Mouse (Mus musculus) neural tube, embryonic 13.5 days (tissue): Measurements from ENCODE around the gene Slc12a6. TPM values are rescaled to one million over a fixed set of nuclear protein-coding genes. Genes with fewer than 3 reads are reported as not detected.

Experiments used
- ATAC-seq: fragments of 200-750 bp; cut with Nextera tagmentation; 2 replicates; pipeline ENCODE4 v1.8.0; 2017; ENCODE audit warnings: low read depth, mild to moderate bottlenecking, moderate TSS enrichment, moderate library complexity
- H3K27ac ChIP-seq: fragments of 300-500 bp; sonication (generic); replicated peaks from 2 replicates; pipeline ENCODE4 v1.5.1; 2015; ENCODE audit warnings: moderate library complexity, mild to moderate bottlenecking, inconsistent platforms
- H3K27me3 ChIP-seq: fragments of 300-500 bp; sonication (generic); 2 replicates; pipeline ENCODE4 v1.6.1; 2015; ENCODE audit warnings: mild to moderate bottlenecking, inconsistent platforms
- H3K36me3 ChIP-seq: fragments of 300-500 bp; sonication (generic); 2 replicates; pipeline ENCODE4 v1.6.1; 2015; ENCODE audit warnings: mild to moderate bottlenecking, inconsistent platforms
- H3K4me1 ChIP-seq: fragments of 300-500 bp; sonication (generic); replicated peaks from 2 replicates; pipeline ENCODE4 v1.6.1; 2015; ENCODE audit warnings: inconsistent platforms
- H3K4me2 ChIP-seq: fragments of 300-500 bp; sonication (generic); 2 replicates; pipeline ENCODE4 v1.6.1; 2015; ENCODE audit warnings: inconsistent platforms, mild to moderate bottlenecking, moderate library complexity
- H3K4me3 ChIP-seq: fragments of 300-500 bp; sonication (generic); 2 replicates; pipeline ENCODE4 v1.5.1; 2015; ENCODE audit warnings: mild to moderate bottlenecking, inconsistent platforms
- H3K9ac ChIP-seq: fragments of 300-500 bp; sonication (generic); 2 replicates; pipeline ENCODE4 v1.6.1; 2015; ENCODE audit warnings: moderate library complexity, mild to moderate bottlenecking, inconsistent platforms
- H3K9me3 ChIP-seq: fragments of 300-500 bp; sonication (generic); 2 replicates; pipeline ENCODE4 v1.6.1; 2016; ENCODE audit warnings: inconsistent platforms
- WGBS: fragments of 180-500 bp; shearing (Covaris S2); methylation state at CpG from one replicate; pipeline ENCODE4 v1.1.7; 2015; 5-methylcytosine and 5-hydroxymethylcytosine counted together
- polyA plus RNA-seq: library from polyadenylated mRNA; unstranded; fragments of >200 nt; fragmentation: Nextera tagmentation; extraction: Ambion mirVana; gene quantifications from 2 replicates; pipeline ENCODE4 v1.2.1, GENCODE M21; 2015

Slc12a6 gene
- polyA plus RNA-seq, 1 experiment from 2014 or later: 15.0 TPM

- Histone ChIP-seq H3K4me1 (no peaks in the 10 kb centered on the region), H3K4me2 (no peak overlapping the region), H3K27me3 (no peaks in the 10 kb centered on the region), H3K9ac (no peak overlapping the region), H3K4me3 (no peak overlapping the region), H3K9me3 (no peaks in the 10 kb centered on the region), H3K36me3 (no peaks in the 10 kb centered on the region), H3K27ac (no peak overlapping the region)
- WGBS: 87% methylated on average over 2 of the region's 2 CpGs
- ATAC-seq: no peak
Observed at GRCm38 (mm10) chr2:112292823-112293222, 27.2 kb downstream of the Slc12a6 start.

- 76% methylated on average over 3 of the region's 3 CpGs for WGBS
- ATAC-seq: no peak
- no peak overlapping the region for H3K4me2 ChIP-seq
Observed at GRCm38 (mm10) chr2:112296211-112296610, 30.6 kb downstream of the Slc12a6 start.

GRCm38 (mm10) chr2:112298221-112298620 lies 32.6 kb downstream of the Slc12a6 start:
- Histone ChIP-seq H3K4me1 (no peaks in the 10 kb centered on the region), H3K4me3 (no peak overlapping the region), H3K9ac (no peak overlapping the region), H3K36me3 (no peaks in the 10 kb centered on the region), H3K27me3 (no peaks in the 10 kb centered on the region), H3K9me3 (no peaks in the 10 kb centered on the region), H3K27ac (no peak overlapping the region), H3K4me2 (no peak overlapping the region)
- no peak for ATAC-seq
- 93% methylated on average over 4 of the region's 4 CpGs for WGBS

More at GRCm38 (mm10) chr2:112296211-112296610, 30.6 kb downstream of the Slc12a6 start:
- no peaks in the 10 kb centered on the region for H3K27me3 ChIP-seq
- H3K9me3 ChIP-seq: no peaks in the 10 kb centered on the region
- no peak overlapping the region for H3K4me3 ChIP-seq
- H3K36me3 ChIP-seq: no peaks in the 10 kb centered on the region
- no peak overlapping the region for H3K9ac ChIP-seq
- H3K4me1 ChIP-seq: no peaks in the 10 kb centered on the region
- no peak overlapping the region for H3K27ac ChIP-seq

- 91% methylated on average over 3 of the region's 3 CpGs for WGBS
- no peak for ATAC-seq
- Histone ChIP-seq H3K4me3 (no peak overlapping the region), H3K27ac (no peak overlapping the region), H3K4me2 (no peak overlapping the region), H3K36me3 (no peaks in the 10 kb centered on the region), H3K9me3 (no peaks in the 10 kb centered on the region), H3K4me1 (no peaks in the 10 kb centered on the region), H3K27me3 (no peaks in the 10 kb centered on the region), H3K9ac (no peak overlapping the region)
Observed at GRCm38 (mm10) chr2:112308671-112309070, 43.0 kb downstream of the Slc12a6 start.

GRCm38 (mm10) chr2:112309161-112309600 lies 43.6 kb downstream of the Slc12a6 start:
- no peak for ATAC-seq
- Histone ChIP-seq H3K4me1 (no peaks in the 10 kb centered on the region), H3K27me3 (no peaks in the 10 kb centered on the region), H3K27ac (no peak overlapping the region), H3K9ac (no peak overlapping the region), H3K4me2 (no peak overlapping the region), H3K9me3 (no peaks in the 10 kb centered on the region), H3K4me3 (no peak overlapping the region), H3K36me3 (no peaks in the 10 kb centered on the region)
- WGBS: 78% methylated on average over 10 of the region's 10 CpGs

GRCm38 (mm10) chr2:112315638-112316037 lies 50.0 kb downstream of the Slc12a6 start:
- H3K36me3 ChIP-seq: no peaks in the 10 kb centered on the region
- H3K4me3 ChIP-seq: no peak overlapping the region
- H3K9ac ChIP-seq: no peak overlapping the region
- H3K4me1 ChIP-seq: no peaks in the 10 kb centered on the region
- ATAC-seq: no peak
- no peak overlapping the region for H3K27ac ChIP-seq
- WGBS: 73% methylated on average over 7 of the region's 7 CpGs
- no peak overlapping the region for H3K4me2 ChIP-seq
- no peaks in the 10 kb centered on the region for H3K9me3 ChIP-seq
- H3K27me3 ChIP-seq: no peaks in the 10 kb centered on the region

- Histone ChIP-seq H3K9me3 (no peaks in the 10 kb centered on the region), H3K4me2 (no peak overlapping the region), H3K4me3 (no peak overlapping the region), H3K27ac (no peak overlapping the region), H3K36me3 (no peaks in the 10 kb centered on the region), H3K9ac (no peak overlapping the region), H3K27me3 (no peaks in the 10 kb centered on the region), H3K4me1 (no peaks in the 10 kb centered on the region)
- 92% methylated on average over 2 of the region's 2 CpGs for WGBS
- no peak for ATAC-seq
Observed at GRCm38 (mm10) chr2:112318227-112318626, 52.6 kb downstream of the Slc12a6 start.

- no peaks in the 10 kb centered on the region for H3K27me3 ChIP-seq
- H3K27ac ChIP-seq: no peak overlapping the region
- no peaks in the 10 kb centered on the region for H3K36me3 ChIP-seq
- no peaks in the 10 kb centered on the region for H3K9me3 ChIP-seq
- H3K9ac ChIP-seq: no peak overlapping the region
- no peak overlapping the region for H3K4me3 ChIP-seq
- 85% methylated on average over 7 of the region's 7 CpGs for WGBS
- H3K4me1 ChIP-seq: no peaks in the 10 kb centered on the region
- no peak overlapping the region for H3K4me2 ChIP-seq
- no peak for ATAC-seq
Observed at GRCm38 (mm10) chr2:112318905-112319304, 53.3 kb downstream of the Slc12a6 start.

GRCm38 (mm10) chr2:112328069-112328777 lies 62.6 kb downstream of the Slc12a6 start:
- no peak for ATAC-seq
- no peak overlapping the region for H3K9ac ChIP-seq
- no peak overlapping the region for H3K4me3 ChIP-seq
- no peaks in the 10 kb centered on the region for H3K9me3 ChIP-seq
- 82% methylated on average over 11 of the region's 11 CpGs for WGBS
- H3K36me3 ChIP-seq: no peaks in the 10 kb centered on the region
- no peak overlapping the region for H3K27ac ChIP-seq
- no peak overlapping the region for H3K4me2 ChIP-seq
- H3K27me3 ChIP-seq: no peaks in the 10 kb centered on the region
- H3K4me1 ChIP-seq: no peaks in the 10 kb centered on the region

- no peak for ATAC-seq
Observed at GRCm38 (mm10) chr2:112332051-112332898, 66.7 kb downstream of the Slc12a6 start.

GRCm38 (mm10) chr2:112337211-112337610 lies 71.6 kb downstream of the Slc12a6 start:
- Histone ChIP-seq H3K4me2 (no peak overlapping the region), H3K4me3 (no peak overlapping the region), H3K9ac (no peak overlapping the region), H3K9me3 (no peaks in the 10 kb centered on the region), H3K36me3 (peaks cover 65% of the 10 kb centered on the region), H3K4me1 (no peaks in the 10 kb centered on the region), H3K27me3 (no peaks in the 10 kb centered on the region), H3K27ac (no peak overlapping the region)
- 93% methylated on average over 6 of the region's 6 CpGs for WGBS
- ATAC-seq: no peak

More at GRCm38 (mm10) chr2:112332051-112332898, 66.7 kb downstream of the Slc12a6 start:
- WGBS: 73% methylated on average over 4 of the region's 4 CpGs
- no peak overlapping the region for H3K4me2 ChIP-seq
- no peaks in the 10 kb centered on the region for H3K4me1 ChIP-seq
- H3K9me3 ChIP-seq: no peaks in the 10 kb centered on the region
- peaks cover 30% of the 10 kb centered on the region for H3K36me3 ChIP-seq
- H3K4me3 ChIP-seq: no peak overlapping the region
- no peaks in the 10 kb centered on the region for H3K27me3 ChIP-seq
- no peak overlapping the region for H3K27ac ChIP-seq
- no peak overlapping the region for H3K9ac ChIP-seq

GRCm38 (mm10) chr2:112339736-112340135 lies 74.1 kb downstream of the Slc12a6 start:
- H3K9me3 ChIP-seq: no peaks in the 10 kb centered on the region
- H3K4me1 ChIP-seq: no peaks in the 10 kb centered on the region
- no peak overlapping the region for H3K4me3 ChIP-seq
- 91% methylated on average over 2 of the region's 2 CpGs for WGBS
- H3K4me2 ChIP-seq: no peak overlapping the region
- H3K36me3 ChIP-seq: peaks cover 64% of the 10 kb centered on the region
- H3K27me3 ChIP-seq: no peaks in the 10 kb centered on the region
- no peak overlapping the region for H3K9ac ChIP-seq
- no peak overlapping the region for H3K27ac ChIP-seq
- no peak for ATAC-seq
